Mouse (Mus musculus) neural tube, embryonic 14.5 days (tissue): Measurements from ENCODE around the gene Brd3os. TPM values are rescaled to one million over a fixed set of nuclear protein-coding genes. Genes with fewer than 3 reads are reported as not detected.

Source experiments
- ATAC-seq: fragments of 200-750 bp; cut with Nextera tagmentation; 2 replicates; pipeline ENCODE4 v1.8.0; 2017; ENCODE audit warnings: low read depth, mild to moderate bottlenecking, moderate TSS enrichment, moderate library complexity
- H3K27ac ChIP-seq: fragments of 300-500 bp; sonication (generic); 2 replicates; pipeline ENCODE4 v1.5.1; 2014; ENCODE audit warnings: low read depth, mild to moderate bottlenecking, control low read depth, low read length, moderate library complexity, mixed read lengths
- H3K27me3 ChIP-seq: fragments of 300-500 bp; sonication (generic); 2 replicates; pipeline ENCODE4 v1.6.1; 2014; ENCODE audit warnings: low read length; ENCODE audit not compliant: control insufficient read depth, insufficient read depth
- H3K36me3 ChIP-seq: fragments of 300-500 bp; sonication (generic); 2 replicates; pipeline ENCODE4 v1.6.1; 2014; ENCODE audit warnings: low read length, mixed read lengths; ENCODE audit not compliant: control insufficient read depth, insufficient read depth
- H3K4me1 ChIP-seq: fragments of 300-500 bp; sonication (generic); 2 replicates; pipeline ENCODE4 v1.6.1; 2014; ENCODE audit warnings: low read length; ENCODE audit not compliant: control insufficient read depth, insufficient read depth
- H3K4me2 ChIP-seq: fragments of 300-500 bp; sonication (generic); 2 replicates; pipeline ENCODE4 v1.6.1; 2014; ENCODE audit warnings: mild to moderate bottlenecking, low read depth, low read length, control low read depth
- H3K4me3 ChIP-seq: fragments of 300-500 bp; sonication (generic); 2 replicates; pipeline ENCODE4 v1.5.1; 2014; ENCODE audit warnings: low read depth, low read length, control low read depth, mixed read lengths
- H3K9ac ChIP-seq: fragments of 300-500 bp; sonication (generic); replicated peaks from 2 replicates; pipeline ENCODE4 v1.6.1; 2014; ENCODE audit warnings: low read depth, mild to moderate bottlenecking, control low read depth, low read length, mixed read lengths
- H3K9me3 ChIP-seq: fragments of 300-500 bp; sonication (generic); 2 replicates; pipeline ENCODE4 v1.6.1; 2016; ENCODE audit warnings: low read length; ENCODE audit not compliant: control insufficient read depth
- WGBS: fragments of 180-500 bp; shearing (Covaris S2); extraction: QIAGEN DNeasy Blood & Tissue Kit; methylation state at CpG from one replicate; pipeline ENCODE4 v1.1.7; 2014; 5-methylcytosine and 5-hydroxymethylcytosine counted together
- polyA plus RNA-seq: library from polyadenylated mRNA; unstranded; fragments of >200 nt; fragmentation: Nextera tagmentation; extraction: Ambion mirVana; gene quantifications from 2 replicates; pipeline ENCODE4 v1.2.1, GENCODE M21; 2014

The Brd3os gene
- 39.6 and 51.2 TPM in 2 replicates for polyA plus RNA-seq

GRCm38 (mm10) chr2:27441767-27442707 lies at the start of gene Brd3os:
TSS of gene Brd3os (plus strand) at chr2:27442324.
- Histone ChIP-seq H3K4me2 (peak within 1 kb of the TSS; percentile 51), H3K36me3 (peaks cover 12% of the 10 kb centered on the region), H3K27me3 (no peaks in the 10 kb centered on the region), H3K27ac (peak within 1 kb of the TSS; percentile 76), H3K9me3 (no peaks in the 10 kb centered on the region), H3K9ac (peak within 1 kb of the TSS; percentile 69), H3K4me3 (peak within 1 kb of the TSS; percentile 58), H3K4me1 (peaks cover 14% of the 10 kb centered on the region)
- ATAC-seq: peak; percentile 93
- WGBS: 2% methylated on average over 32 of the region's 36 CpGs

- Histone ChIP-seq H3K36me3 (no peaks in the 10 kb centered on the region), H3K9me3 (no peaks in the 10 kb centered on the region), H3K4me3 (no peak overlapping the region), H3K4me1 (peaks cover 61% of the 10 kb centered on the region), H3K27ac (0 out of 2 replicates have a peak overlapping the region, but pooled peaks have one; percentile 34), H3K4me2 (no peak overlapping the region), H3K27me3 (no peaks in the 10 kb centered on the region), H3K9ac (0 out of 2 replicates have a peak overlapping the region, but pooled peaks have one; percentile 25)
- ATAC-seq: no peak
- WGBS: 51% methylated on average over 10 of the region's 10 CpGs
Observed at GRCm38 (mm10) chr2:27394158-27394832, 47.8 kb upstream of the Brd3os start.

GRCm38 (mm10) chr2:27396656-27397440 lies 45.3 kb upstream of the Brd3os start:
- Histone ChIP-seq H3K36me3 (no peaks in the 10 kb centered on the region), H3K27ac (peak overlapping the region; percentile 64), H3K4me2 (no peak overlapping the region), H3K4me1 (peaks cover 43% of the 10 kb centered on the region), H3K4me3 (no peak overlapping the region), H3K9ac (no peak overlapping the region), H3K27me3 (no peaks in the 10 kb centered on the region), H3K9me3 (no peaks in the 10 kb centered on the region)
- peak; percentile 39; the same call in 1 of the 2 replicates for ATAC-seq
- WGBS: 49% methylated on average over 17 of the region's 17 CpGs

GRCm38 (mm10) chr2:27400083-27400482 lies 42.0 kb upstream of the Brd3os start:
- H3K27ac ChIP-seq: no peak overlapping the region
- no peak for ATAC-seq
- WGBS: 92% methylated on average over 2 of the region's 2 CpGs
- no peaks in the 10 kb centered on the region for H3K27me3 ChIP-seq
- no peak overlapping the region for H3K9ac ChIP-seq
- H3K36me3 ChIP-seq: no peaks in the 10 kb centered on the region
- peaks cover 35% of the 10 kb centered on the region for H3K4me1 ChIP-seq
- no peak overlapping the region for H3K4me2 ChIP-seq
- no peaks in the 10 kb centered on the region for H3K9me3 ChIP-seq
- H3K4me3 ChIP-seq: no peak overlapping the region

GRCm38 (mm10) chr2:27401544-27401943 lies 40.6 kb upstream of the Brd3os start:
- Histone ChIP-seq H3K27me3 (no peaks in the 10 kb centered on the region), H3K4me3 (no peak overlapping the region), H3K9ac (no peak overlapping the region), H3K9me3 (no peaks in the 10 kb centered on the region), H3K4me2 (no peak overlapping the region), H3K4me1 (peaks cover 30% of the 10 kb centered on the region), H3K36me3 (no peaks in the 10 kb centered on the region), H3K27ac (no peak overlapping the region)
- ATAC-seq: no peak
- 90% methylated on average over 2 of the region's 2 CpGs for WGBS

- ATAC-seq: no peak
- Histone ChIP-seq H3K27me3 (no peaks in the 10 kb centered on the region), H3K9me3 (no peaks in the 10 kb centered on the region), H3K4me2 (no peak overlapping the region), H3K27ac (no peak overlapping the region), H3K4me1 (peaks cover 28% of the 10 kb centered on the region), H3K9ac (no peak overlapping the region), H3K4me3 (no peak overlapping the region), H3K36me3 (no peaks in the 10 kb centered on the region)
- WGBS: 52% methylated on average over 6 of the region's 6 CpGs
Observed at GRCm38 (mm10) chr2:27404375-27405093, 37.6 kb upstream of the Brd3os start.

GRCm38 (mm10) chr2:27405094-27405884 lies 36.8 kb upstream of the Brd3os start:
- H3K4me3 ChIP-seq: no peak overlapping the region
- H3K36me3 ChIP-seq: no peaks in the 10 kb centered on the region
- no peaks in the 10 kb centered on the region for H3K27me3 ChIP-seq
- peaks cover 28% of the 10 kb centered on the region for H3K4me1 ChIP-seq
- no peak overlapping the region for H3K27ac ChIP-seq
- H3K4me2 ChIP-seq: no peak overlapping the region
- H3K9ac ChIP-seq: no peak overlapping the region
- 73% methylated on average over 5 of the region's 5 CpGs for WGBS
- no peak for ATAC-seq
- H3K9me3 ChIP-seq: no peaks in the 10 kb centered on the region

- no peaks in the 10 kb centered on the region for H3K36me3 ChIP-seq
- ATAC-seq: no peak
- H3K27me3 ChIP-seq: no peaks in the 10 kb centered on the region
- no peaks in the 10 kb centered on the region for H3K9me3 ChIP-seq
- no peak overlapping the region for H3K4me3 ChIP-seq
- 94% methylated on average over 5 of the region's 5 CpGs for WGBS
- peaks cover 39% of the 10 kb centered on the region for H3K4me1 ChIP-seq
- no peak overlapping the region for H3K9ac ChIP-seq
- no peak overlapping the region for H3K27ac ChIP-seq
- H3K4me2 ChIP-seq: no peak overlapping the region
Observed at GRCm38 (mm10) chr2:27406928-27407327, 35.2 kb upstream of the Brd3os start.
